Mouse (Mus musculus) layer of hippocampus, adult 8-10 months (tissue): ENCODE measurements around the gene Nucb1. TPM values are rescaled to one million over a fixed set of nuclear protein-coding genes. Genes with fewer than 3 reads are reported as not detected.
"Not testable (repeated sequence)": the region's sequence is repeated elsewhere in the genome, so short reads cannot be mapped to it uniquely, and the experiment has no call there.

ENCODE experiments used
- DNase-seq, 2 experiments: peaks; one replicate each; pipeline ENCODE4 v3.0.0; 2022; ENCODE audit warnings: low spot score in 2 of 2
- total RNA-seq, 4 experiments: library from RNA; stranded (reverse); gene quantifications; 2 replicates each; pipeline ENCODE4 v1.2.4; 2022

The Nucb1 gene
- total RNA-seq, 4 experiments from 2014 or later, result 101 to 135 (median 117) TPM

DNA sequence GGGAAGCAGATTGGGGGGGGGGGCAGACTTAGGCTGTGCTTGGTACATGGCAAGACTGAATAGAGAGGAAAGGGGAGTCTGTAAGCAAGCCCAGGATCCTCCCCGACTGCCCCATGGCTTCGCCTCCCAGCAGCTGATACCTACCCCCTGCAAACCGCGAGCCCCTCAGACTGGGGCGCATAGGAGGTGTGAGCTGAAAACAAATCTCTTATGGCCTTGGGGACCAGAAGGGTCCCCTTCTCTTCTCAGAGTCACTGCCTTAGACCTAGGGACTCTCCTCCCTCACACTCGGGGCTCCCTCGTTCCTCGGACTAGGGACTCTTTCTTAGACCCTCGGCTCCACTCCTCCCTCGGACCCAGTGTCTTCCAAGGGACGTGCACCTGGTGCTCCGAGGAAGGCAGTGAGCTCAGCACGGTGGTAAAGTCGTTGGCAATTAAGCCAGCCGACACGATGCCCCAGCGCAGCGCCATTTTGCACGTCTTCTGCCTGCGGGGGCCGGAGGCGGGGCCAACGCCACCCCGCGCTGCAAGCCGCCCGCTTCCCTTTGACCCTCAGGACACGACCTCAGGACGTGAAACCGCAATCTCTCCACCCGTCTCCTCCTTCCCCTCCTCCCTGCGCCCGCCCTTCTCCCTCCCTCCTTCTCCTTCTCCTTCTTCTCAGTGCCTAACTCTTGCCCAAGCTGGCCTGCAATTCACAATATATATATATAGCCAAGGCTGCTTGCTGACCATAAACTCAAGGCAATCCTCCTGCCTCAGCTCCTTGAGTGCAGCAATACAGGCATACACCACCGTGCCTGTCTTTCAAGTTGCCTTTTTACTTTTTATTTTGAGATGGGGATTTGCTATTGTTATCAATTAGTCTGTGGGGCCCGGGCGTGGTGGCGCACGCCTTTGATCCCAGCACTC lies 21.7 kb downstream of the Nucb1 start, which contains the start of gene Dhdh:
TSS of gene Dhdh (minus strand) at position 513 of the 912 bp plus-strand sequence.
- peak in 1 of 2 experiments; percentile 35 for DNase-seq

DNA sequence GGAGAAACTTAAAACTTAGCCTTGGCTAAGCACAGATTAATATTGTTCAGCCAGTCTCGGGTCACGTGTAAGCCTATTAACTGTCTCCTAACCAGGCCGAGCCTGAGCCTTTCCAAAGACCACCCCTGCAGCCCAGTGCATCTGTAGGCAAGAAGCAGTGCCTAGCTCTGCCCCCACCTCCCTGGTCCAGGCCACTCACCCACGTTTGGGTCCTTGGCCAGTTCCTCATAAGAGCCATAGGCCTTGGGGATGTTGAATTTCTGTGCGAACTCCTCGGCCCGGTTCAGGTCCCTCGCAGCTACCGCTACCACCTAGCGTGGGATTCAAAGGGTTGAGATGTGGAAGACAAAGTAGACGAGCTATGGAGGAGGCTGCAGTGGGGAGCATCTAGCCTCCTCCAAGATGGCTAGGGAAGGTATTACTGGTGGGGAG lies 22.3 kb downstream of the Nucb1 start:
- no peak for DNase-seq

DNA sequence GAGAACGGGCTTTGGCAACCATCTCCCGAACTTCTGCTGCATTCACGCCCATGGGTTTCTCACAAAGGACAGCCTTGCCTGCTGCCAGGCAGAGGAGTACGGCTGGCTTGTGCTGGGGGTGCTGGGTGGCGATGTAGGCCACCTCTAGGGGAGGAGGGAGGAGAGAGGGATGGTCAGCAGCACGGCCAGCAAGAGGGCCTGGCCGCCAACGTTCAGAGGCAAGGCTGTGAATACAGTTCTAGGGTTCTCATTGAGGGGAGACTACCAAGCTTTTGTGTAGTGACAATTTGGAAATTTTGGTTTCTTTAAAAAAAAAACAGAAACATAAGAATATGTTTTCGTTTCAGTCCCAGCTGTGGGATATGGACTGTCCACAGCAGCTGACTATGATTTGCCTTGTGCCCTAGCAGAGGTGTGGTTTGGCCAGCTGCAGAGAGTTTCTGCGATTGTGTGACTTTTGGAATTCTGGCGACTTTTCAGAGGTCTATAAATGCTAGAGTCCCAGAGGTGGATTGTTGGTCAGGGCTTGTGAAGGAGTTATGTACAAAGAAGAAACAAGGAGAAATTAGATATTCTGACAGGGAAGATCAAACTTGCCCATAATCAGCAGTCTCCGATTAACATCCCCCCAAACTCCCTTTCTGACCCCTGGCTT lies 23.3 kb downstream of the Nucb1 start, which contains the start of gene Gm45808:
TSS of gene Gm45808 (minus strand) at position 51 of the 655 bp plus-strand sequence.
- no peak for DNase-seq

DNA sequence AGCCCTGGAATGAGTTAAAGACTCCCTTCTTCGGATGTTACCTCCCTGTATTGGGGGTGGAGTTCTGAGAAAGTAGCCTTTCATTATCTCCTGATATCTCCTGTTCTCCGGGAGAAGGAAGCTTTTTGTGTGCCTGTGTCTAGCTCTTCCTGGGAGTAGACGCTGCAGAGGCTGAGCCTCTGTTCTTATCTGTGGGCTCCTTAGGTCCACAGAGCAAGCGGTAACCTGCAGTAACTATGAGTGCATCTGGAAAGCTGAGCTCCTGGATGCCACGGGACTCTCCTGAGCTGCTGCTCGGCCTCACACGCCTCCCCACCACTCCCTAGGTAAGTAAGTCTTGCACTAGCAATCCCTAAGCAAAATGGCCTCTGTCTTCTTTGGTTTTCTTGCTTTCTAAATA lies 24.0 kb downstream of the Nucb1 start:
- DNase-seq, result no peak

DNA sequence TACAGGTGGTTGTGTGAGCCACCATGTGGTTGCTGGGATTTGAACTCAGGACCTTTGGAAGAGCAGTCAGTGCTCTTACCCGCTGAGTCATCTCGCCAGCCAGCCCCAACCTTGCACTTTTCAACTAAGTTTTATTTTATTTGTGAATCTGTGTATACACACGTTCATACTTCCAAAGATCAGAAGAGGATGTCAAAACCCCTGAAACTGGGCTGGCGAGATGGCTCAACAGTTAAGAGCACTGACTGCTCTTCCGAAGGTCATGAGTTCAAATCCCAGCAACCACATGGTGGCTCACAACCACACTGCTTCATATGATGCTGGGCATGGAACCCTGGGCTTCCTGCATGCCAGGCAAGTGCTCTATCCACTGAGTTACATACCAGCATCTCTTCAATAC lies 25.2 kb downstream of the Nucb1 start:
- DNase-seq, result not testable (repeated sequence)

- no peak for DNase-seq
Observed at GRCm38 (mm10) chr7:45482166-45482565, 28.0 kb downstream of the Nucb1 start.

GRCm38 (mm10) chr7:45481374-45481927 lies 28.8 kb downstream of the Nucb1 start, which contains the start of gene Tulp2:
Gene Tulp2 (plus strand): TSS chr7:45481877.
- DNase-seq, result peak; percentile 66 to 70

DNA sequence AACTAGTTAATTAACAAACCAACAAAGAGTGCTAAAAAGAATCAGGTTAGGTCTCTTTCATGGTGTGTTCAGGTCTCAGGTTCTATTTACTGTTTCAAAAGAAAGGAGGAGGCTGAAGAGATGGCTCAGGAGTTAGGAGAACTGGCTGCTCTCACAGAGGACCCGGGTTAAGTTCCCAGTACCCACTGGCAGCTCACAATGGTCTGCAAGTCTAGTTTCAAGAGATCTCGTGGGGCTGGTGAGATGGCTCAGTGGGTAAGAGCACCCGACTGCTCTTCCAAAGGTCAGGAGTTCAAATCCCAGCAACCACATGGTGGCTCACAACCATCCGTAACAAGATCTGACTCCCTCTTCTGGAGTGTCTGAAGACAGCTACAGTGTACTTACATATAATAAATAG lies 29.9 kb downstream of the Nucb1 start:
- DNase-seq, result not testable (repeated sequence)

DNA sequence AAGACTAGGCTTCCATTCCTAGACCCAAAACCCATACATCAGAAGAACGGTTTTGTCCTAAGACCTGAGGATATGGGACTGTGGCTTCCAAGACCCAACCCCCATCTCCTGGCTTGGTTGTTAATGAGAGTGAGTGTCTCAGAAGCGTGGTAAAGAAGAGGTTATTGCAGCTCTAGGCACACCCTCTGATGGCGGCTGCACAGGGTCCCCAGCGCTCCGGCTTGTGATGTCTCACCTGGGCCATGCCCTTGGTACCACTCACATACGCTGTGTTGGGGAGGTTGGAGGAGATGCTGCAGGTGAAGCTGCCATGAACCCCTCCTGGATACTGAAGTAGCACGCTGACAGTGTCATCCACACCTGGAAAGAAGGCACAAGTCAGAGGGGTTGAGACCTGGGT lies 31.4 kb downstream of the Nucb1 start:
- no peak for DNase-seq

DNA sequence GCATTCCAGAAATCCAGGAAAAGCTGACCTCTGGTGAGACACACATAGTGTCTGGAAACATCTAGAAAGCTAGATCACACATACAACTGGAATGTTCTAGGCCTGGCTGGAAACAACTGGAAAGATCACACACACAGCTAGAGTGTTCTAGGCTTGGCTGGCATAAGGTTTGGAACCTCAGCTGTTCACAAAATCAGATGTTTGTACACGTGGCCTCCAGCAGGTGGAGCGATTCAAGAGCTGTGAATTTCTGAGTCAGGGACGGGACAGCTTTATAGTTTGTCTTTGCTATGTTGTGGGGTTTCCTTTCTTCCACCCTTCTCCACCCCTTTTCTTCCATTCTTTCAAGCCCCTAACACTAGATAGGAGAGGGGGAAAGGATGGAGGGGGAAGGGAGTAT lies 33.2 kb downstream of the Nucb1 start:
- DNase-seq, result peak; percentile 35 to 63

- no peak for DNase-seq
Observed at GRCm38 (mm10) chr7:45476453-45476852, 33.8 kb downstream of the Nucb1 start.

- DNase-seq, result no peak
Observed at GRCm38 (mm10) chr7:45475291-45475969, 34.8 kb downstream of the Nucb1 start.

- DNase-seq, result peak in 1 of 2 experiments; percentile 79
Observed at GRCm38 (mm10) chr7:45470869-45471268, 39.3 kb downstream of the Nucb1 start.

DNA sequence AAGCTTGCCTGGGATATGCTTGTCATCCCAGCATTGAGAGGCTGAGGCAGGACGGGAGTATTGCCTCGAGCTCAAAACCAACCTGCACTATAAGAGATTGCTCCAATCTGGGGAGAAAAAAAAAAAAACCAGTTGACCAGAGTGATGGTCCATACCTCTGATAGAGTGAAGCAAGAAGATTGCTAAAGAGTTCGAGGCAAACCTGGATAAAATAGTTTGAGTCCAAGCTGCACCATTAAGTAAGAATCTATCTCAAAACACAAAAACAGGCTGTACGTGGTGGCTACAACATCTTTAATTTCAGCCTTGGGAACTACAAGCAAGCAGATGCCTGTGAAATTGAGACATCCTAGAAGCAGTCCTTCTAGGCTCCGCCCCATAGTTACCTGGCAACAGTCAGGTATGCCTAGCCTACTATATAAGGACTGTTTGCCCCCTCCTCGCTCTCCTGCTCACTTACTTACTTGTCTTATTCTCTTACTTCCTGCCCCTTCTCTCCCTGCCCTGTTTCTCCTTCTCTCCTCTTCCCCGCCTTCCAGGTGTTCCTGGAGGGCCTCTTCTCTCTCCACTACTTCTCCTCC lies 43.0 kb downstream of the Nucb1 start:
- no peak for DNase-seq

- DNase-seq, result peak; percentile 95 to 96
Observed at GRCm38 (mm10) chr7:45466283-45467089, 43.7 kb downstream of the Nucb1 start, which contains the start of gene Bax. Gene Bax (minus strand): TSS chr7:45466898.

GRCm38 (mm10) chr7:45465549-45465948 lies 44.7 kb downstream of the Nucb1 start:
- DNase-seq, result no peak

DNA sequence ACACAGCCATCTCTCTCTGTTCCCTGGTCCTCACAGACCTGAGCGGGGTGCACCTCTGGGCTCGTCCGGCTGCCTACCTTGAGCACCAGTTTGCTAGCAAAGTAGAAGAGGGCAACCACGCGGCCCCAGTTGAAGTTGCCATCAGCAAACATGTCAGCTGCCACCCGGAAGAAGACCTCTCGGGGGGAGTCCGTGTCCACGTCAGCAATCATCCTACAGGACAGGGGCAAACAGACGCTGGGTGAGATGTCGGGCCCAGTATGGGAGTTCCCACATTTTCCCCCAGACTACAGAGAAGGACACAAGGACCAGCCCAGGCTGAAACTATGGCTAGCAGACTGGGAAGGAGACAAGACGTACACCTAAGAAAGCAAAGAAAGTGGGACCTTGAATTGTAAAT lies 45.1 kb downstream of the Nucb1 start:
- DNase-seq, result no peak

GRCm38 (mm10) chr7:45463987-45464778 lies 46.0 kb downstream of the Nucb1 start:
- no peak for DNase-seq

DNA sequence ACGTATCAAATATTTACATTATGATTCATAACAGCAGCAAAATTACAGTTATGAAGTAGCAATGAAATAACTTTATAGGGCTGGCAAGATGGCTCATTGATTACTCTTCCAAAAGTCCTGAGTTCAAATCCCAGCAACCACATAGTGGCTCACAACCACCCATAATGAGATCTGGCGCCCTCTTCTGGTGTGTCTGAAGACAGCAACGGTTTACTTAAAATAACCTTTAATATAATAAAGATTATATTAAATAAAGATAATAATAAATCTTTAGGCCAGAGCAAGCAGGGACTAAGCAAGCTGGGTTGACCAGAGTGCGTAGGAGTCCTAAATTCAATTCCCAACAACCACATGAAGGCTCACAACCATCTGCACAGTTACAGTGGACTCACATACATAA lies 47.3 kb downstream of the Nucb1 start:
- DNase-seq, result not testable (repeated sequence)
